Mouse (Mus musculus) splenic B cell, adult 2 months (primary cell): ENCODE results near the gene Psph.
A peak's percentile ranks its signal among the peaks of the same experiment; 100 is the strongest.

Experiments used
- DNase-seq: peaks from one replicate; pipeline ENCODE4 v3.0.0-alpha.2; 2011; ENCODE audit warnings: low read depth, low spot score
- H3K27me3 ChIP-seq: 2 replicates; pipeline ENCODE4 v1.6.1; 2012; ENCODE audit warnings: mild to moderate bottlenecking, low read length, moderate library complexity, mixed read lengths; ENCODE audit not compliant: control insufficient read depth, poor library complexity, insufficient read depth, severe bottlenecking
- H3K36me3 ChIP-seq: 2 replicates; pipeline ENCODE4 v1.6.1; 2012; ENCODE audit warnings: mild to moderate bottlenecking, low read length, moderate library complexity, mixed read lengths; ENCODE audit not compliant: control insufficient read depth, poor library complexity, insufficient read depth, severe bottlenecking

The Psph gene

GRCm38 (mm10) chr5:129761865-129762540 lies 25.2 kb downstream of the Psph start:
- Histone ChIP-seq H3K27me3 (no peaks in the 10 kb centered on the region), H3K36me3 (peaks cover 7% of the 10 kb centered on the region; the same call in 1 of the 2 replicates)
- DNase-seq, result no peak

DNA sequence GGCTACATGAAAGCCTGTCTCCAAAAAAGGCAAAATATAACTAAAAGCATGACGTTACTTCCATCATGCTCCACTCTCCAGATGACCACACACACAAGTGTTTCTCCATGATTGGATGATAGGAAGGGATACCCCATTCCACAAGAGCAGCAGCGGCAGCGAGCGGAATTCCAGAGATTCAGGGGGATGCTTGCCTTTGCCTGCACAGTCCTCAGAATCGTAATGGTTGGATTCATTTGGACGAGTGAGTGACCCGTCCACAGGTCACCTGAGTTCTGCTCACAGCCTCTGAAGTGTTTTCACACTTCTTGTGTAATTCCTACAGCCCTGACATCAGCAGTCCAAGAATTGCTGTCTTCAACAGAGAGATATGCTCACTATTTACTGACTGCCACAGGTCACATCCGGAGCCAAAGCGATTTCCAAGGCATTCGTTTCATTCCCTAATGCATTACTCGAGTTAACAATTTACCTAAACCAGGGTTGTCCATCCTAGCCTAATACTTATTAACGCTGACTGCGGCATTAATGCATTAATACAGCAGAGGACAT lies 27.2 kb downstream of the Psph start:
- no peak for DNase-seq
- peaks cover 5% of the 10 kb centered on the region; the same call in 1 of the 2 replicates for H3K36me3 ChIP-seq

DNA sequence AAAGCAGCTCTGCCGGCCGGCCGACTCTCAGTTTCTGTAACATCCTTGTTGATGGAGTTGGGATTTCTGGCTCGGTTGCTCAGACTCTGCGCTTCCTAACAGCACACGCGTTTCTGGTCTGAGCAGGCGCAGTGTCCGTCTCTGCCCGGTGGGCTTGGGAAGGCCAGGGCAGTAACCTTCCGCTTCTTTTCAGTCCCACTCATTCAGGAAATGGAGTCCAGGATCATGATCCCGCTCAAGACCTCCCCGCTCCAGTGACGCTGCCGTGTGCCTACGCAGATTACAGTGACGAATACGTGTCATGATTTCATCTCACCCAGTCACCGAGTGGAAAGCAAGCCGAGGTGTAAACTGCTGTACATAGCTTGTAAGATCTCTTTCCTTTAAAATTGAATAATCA lies 30.4 kb downstream of the Psph start:
- H3K27me3 ChIP-seq, result no peaks in the 10 kb centered on the region
- H3K36me3 ChIP-seq, result peaks cover 3% of the 10 kb centered on the region; the same call in 1 of the 2 replicates

More for the DNA sequence above, 27.2 kb downstream of the Psph start:
- H3K27me3 ChIP-seq, result no peaks in the 10 kb centered on the region

GRCm38 (mm10) chr5:129744050-129744449 lies 43.2 kb downstream of the Psph start:
- DNase-seq, result no peak
- Histone ChIP-seq H3K27me3 (no peaks in the 10 kb centered on the region), H3K36me3 (peaks cover 8% of the 10 kb centered on the region)

More for the DNA sequence above, 30.4 kb downstream of the Psph start:
- DNase-seq, result no peak

GRCm38 (mm10) chr5:129742903-129743488 lies 44.3 kb downstream of the Psph start:
- Histone ChIP-seq H3K27me3 (no peaks in the 10 kb centered on the region), H3K36me3 (peaks cover 7% of the 10 kb centered on the region)
- no peak for DNase-seq

- DNase-seq, result peak; percentile 54
- H3K27me3 ChIP-seq, result no peaks in the 10 kb centered on the region
- H3K36me3 ChIP-seq, result peaks cover 4% of the 10 kb centered on the region
Measured at GRCm38 (mm10) chr5:129740976-129741375, 46.3 kb downstream of the Psph start.

DNA sequence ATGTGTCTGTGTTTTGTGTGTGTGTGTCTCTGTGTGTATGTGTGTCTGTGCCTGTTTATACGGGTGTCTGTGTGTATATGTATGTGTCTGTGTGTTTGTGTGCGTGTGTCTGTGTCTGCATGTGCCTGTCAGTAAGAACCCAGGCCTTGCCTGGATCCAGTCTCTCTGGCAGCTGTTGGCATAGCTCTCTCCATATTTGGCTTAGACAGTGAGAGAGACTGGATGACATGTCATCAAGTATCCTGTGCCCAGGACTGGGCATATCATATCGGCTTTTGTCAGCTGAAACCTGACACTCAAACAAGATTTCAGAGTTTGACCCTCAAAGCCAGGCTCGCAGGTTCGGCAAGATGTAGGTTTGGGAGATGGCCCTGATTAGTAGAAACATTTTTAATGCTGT lies 56.2 kb downstream of the Psph start:
- Histone ChIP-seq H3K27me3 (no peaks in the 10 kb centered on the region), H3K36me3 (no peaks in the 10 kb centered on the region)
- DNase-seq, result no peak

- H3K27me3 ChIP-seq, result no peaks in the 10 kb centered on the region
- DNase-seq, result no peak
- no peaks in the 10 kb centered on the region for H3K36me3 ChIP-seq
Measured at GRCm38 (mm10) chr5:129730344-129730743, 56.9 kb downstream of the Psph start.

- Histone ChIP-seq H3K36me3 (no peaks in the 10 kb centered on the region), H3K27me3 (no peaks in the 10 kb centered on the region)
- no peak for DNase-seq
Measured at GRCm38 (mm10) chr5:129729286-129729685, 58.0 kb downstream of the Psph start.

GRCm38 (mm10) chr5:129726784-129727183 lies 60.5 kb downstream of the Psph start:
- Histone ChIP-seq H3K27me3 (no peaks in the 10 kb centered on the region), H3K36me3 (no peaks in the 10 kb centered on the region)
- DNase-seq, result no peak

GRCm38 (mm10) chr5:129725774-129726392 lies 61.4 kb downstream of the Psph start:
- no peaks in the 10 kb centered on the region for H3K36me3 ChIP-seq
- DNase-seq, result no peak
- no peaks in the 10 kb centered on the region for H3K27me3 ChIP-seq

- DNase-seq, result peak; percentile 89
- no peaks in the 10 kb centered on the region for H3K27me3 ChIP-seq
- no peaks in the 10 kb centered on the region for H3K36me3 ChIP-seq
Measured at GRCm38 (mm10) chr5:129724834-129725773, 62.1 kb downstream of the Psph start, which contains the start of gene Nipsnap2. Gene Nipsnap2 (plus strand): TSS chr5:129725063.

DNA sequence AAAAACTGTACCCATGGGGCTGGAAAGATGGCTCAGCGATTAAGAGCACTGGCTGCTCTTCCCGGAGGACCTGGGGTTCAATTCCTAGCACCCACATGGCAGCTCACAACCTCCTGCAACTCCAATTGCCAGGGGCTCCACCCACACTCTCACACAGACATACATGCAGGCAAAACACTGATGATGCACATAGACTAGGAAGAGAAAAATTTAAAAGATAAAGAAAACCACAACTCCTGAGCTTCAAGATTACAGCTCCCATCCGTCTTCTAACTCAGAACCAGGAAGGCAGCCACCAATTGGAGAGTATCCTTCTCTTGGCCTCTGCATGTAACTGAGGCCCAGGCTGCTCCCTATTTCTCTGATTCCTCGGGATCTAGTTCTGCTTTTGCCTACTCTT lies 63.0 kb downstream of the Psph start:
- no peaks in the 10 kb centered on the region for H3K27me3 ChIP-seq
- H3K36me3 ChIP-seq, result peaks cover under 1% of the 10 kb centered on the region; the same call in 1 of the 2 replicates
- no peak for DNase-seq

- peak; percentile 14 for DNase-seq
- Histone ChIP-seq H3K27me3 (no peaks in the 10 kb centered on the region), H3K36me3 (peaks cover 5% of the 10 kb centered on the region; the same call in 1 of the 2 replicates)
Measured at GRCm38 (mm10) chr5:129720176-129720575, 67.1 kb downstream of the Psph start.
